Mouse (Mus musculus) left cerebral cortex, adult 2 months (tissue): ENCODE results near the gene Pi16. TPM values are rescaled to one million over a fixed set of nuclear protein-coding genes. Genes with fewer than 3 reads are reported as not detected.
A peak's percentile ranks its signal among the peaks of the same experiment; 100 is the strongest.
"Not testable (repeated sequence)": the region's sequence is repeated elsewhere in the genome, so short reads cannot be mapped to it uniquely, and the experiment has no call there.

Experiments used
- DNase-seq, 2 experiments: peaks; one replicate each; pipeline ENCODE4 v3.0.0; 2021 to 2022; ENCODE audit warnings: low spot score in 2 of 2, mixed read lengths in 1 of 2; ENCODE audit errors: extremely low spot score in 1 of 2
- H3K27ac ChIP-seq: fragments of 200-600 bp; 2 replicates; pipeline ENCODE4 v1.8.1; 2022
- H3K4me3 ChIP-seq: fragments of 200-600 bp; 2 replicates; pipeline ENCODE4 v1.8.1; 2022
- CTCF ChIP-seq: fragments of 200-600 bp; IDR thresholded peaks from 2 replicates; pipeline ENCODE4 v1.8.1; 2022; ENCODE audit warnings: antibody characterized with exemption, mild to moderate bottlenecking, moderate library complexity
- intact Hi-C: fragments of 180-260 bp; cut with DNase I; formaldehyde crosslinking; loops from one replicate; pipeline ENCODE4 v1.15.1; 2025
- total RNA-seq, 2 experiments: library from RNA; stranded (reverse); gene quantifications; 2 replicates each; pipeline ENCODE4 v1.2.3; 2021

Pi16 gene
- total RNA-seq, 2 experiments from 2014 or later = 1.2 to 1.4 TPM

GRCm38 (mm10) chr17:29348996-29349395 is 31.5 kb downstream of the Pi16 start:
- intact Hi-C loops = no loop called here
- no peak for DNase-seq
- Histone ChIP-seq H3K27ac (no peak overlapping the region), H3K4me3 (no peak overlapping the region)
- TF ChIP-seq CTCF = no peak

- intact Hi-C loops, DNase-seq, H3K27ac ChIP-seq, H3K4me3 ChIP-seq: not testable (repeated sequence)
These were observed 33.6 kb downstream of the Pi16 start for GRCm38 (mm10) chr17:29351056-29351455.

- TF ChIP-seq CTCF = no peak
- intact Hi-C loops = no loop called here
- DNase-seq = no peak
- Histone ChIP-seq H3K4me3 (no peak overlapping the region), H3K27ac (peak overlapping the region; percentile 81)
These were observed 38.0 kb downstream of the Pi16 start for GRCm38 (mm10) chr17:29355461-29355840.

- Histone ChIP-seq H3K4me3 (no peak overlapping the region), H3K27ac (peak overlapping the region; percentile 81)
- intact Hi-C loops = no loop called here
- no peak for TF ChIP-seq CTCF
- DNase-seq = no peak
These were observed 38.5 kb downstream of the Pi16 start for GRCm38 (mm10) chr17:29355841-29356478.

GRCm38 (mm10) chr17:29356479-29356856 is 39.0 kb downstream of the Pi16 start:
- intact Hi-C loops = no loop called here
- no peak for TF ChIP-seq CTCF
- Histone ChIP-seq H3K4me3 (0 out of 2 replicates have a peak overlapping the region, but pooled peaks have one; percentile 17), H3K27ac (peak overlapping the region; percentile 81)
- DNase-seq = peak; percentile 38 to 57

GRCm38 (mm10) chr17:29356882-29357281 is 39.4 kb downstream of the Pi16 start:
- TF ChIP-seq CTCF = no peak
- Histone ChIP-seq H3K27ac (peak overlapping the region; percentile 81; the same call in 1 of the 2 replicates), H3K4me3 (0 out of 2 replicates have a peak overlapping the region, but pooled peaks have one; percentile 17)
- no peak for DNase-seq
- intact Hi-C loops = no loop called here

GRCm38 (mm10) chr17:29358928-29359327 is 41.4 kb downstream of the Pi16 start:
- no peak overlapping the region for H3K4me3 ChIP-seq
- intact Hi-C loops = no loop called here
- TF ChIP-seq CTCF = no peak
- DNase-seq = no peak
- no peak overlapping the region for H3K27ac ChIP-seq

- Histone ChIP-seq H3K4me3 (peak within 1 kb of the TSS; percentile 23; the same call in 1 of the 2 replicates), H3K27ac (no peak within 1 kb of the TSS)
- no peak for DNase-seq
- peak; percentile 7 for TF ChIP-seq CTCF
- intact Hi-C loops = no loop called here
These were observed 43.3 kb downstream of the Pi16 start, which contains the start of gene Fgd2 for GRCm38 (mm10) chr17:29360761-29361221. TSS of gene Fgd2 (plus strand) at chr17:29360914.

GRCm38 (mm10) chr17:29361982-29362691 is 44.7 kb downstream of the Pi16 start:
- no peak overlapping the region for H3K4me3 ChIP-seq
- no peak for DNase-seq
- H3K27ac ChIP-seq = no peak overlapping the region
- intact Hi-C loops = no loop called here
- TF ChIP-seq CTCF = no peak

GRCm38 (mm10) chr17:29363109-29363508 is 45.6 kb downstream of the Pi16 start:
- intact Hi-C loops = no loop called here
- no peak for TF ChIP-seq CTCF
- no peak for DNase-seq

GRCm38 (mm10) chr17:29365105-29365621 is 47.7 kb downstream of the Pi16 start:
- intact Hi-C loops = no loop called here
- TF ChIP-seq CTCF = no peak
- no peak overlapping the region for H3K27ac ChIP-seq
- no peak overlapping the region for H3K4me3 ChIP-seq
- no peak for DNase-seq

More at GRCm38 (mm10) chr17:29363109-29363508, 45.6 kb downstream of the Pi16 start:
- Histone ChIP-seq H3K4me3 (no peak overlapping the region), H3K27ac (no peak overlapping the region)

GRCm38 (mm10) chr17:29368726-29369125 is 51.2 kb downstream of the Pi16 start:
- TF ChIP-seq CTCF = no peak
- intact Hi-C loops = no loop called here
- Histone ChIP-seq H3K27ac (no peak overlapping the region), H3K4me3 (no peak overlapping the region)
- DNase-seq = no peak
